In genomic region chr3:68967404-68967803, GRCm38 (mm10) we compare ENCODE assay signal across 17 mouse cellular contexts. TPM values are rescaled to one million over a fixed set of nuclear protein-coding genes. Genes with fewer than 3 reads are reported as not detected.
DNase-seq lines count a peak whose midpoint lies in the region; ATAC-seq and TF ChIP-seq lines count a peak whose summit lies in the region.
"Had no signal": no experiment of that assay in that cellular context is flagged by ENCODE, and none has a peak within 500 bp of the region (broad histone marks: within the 10 kb centered on the region; RNA-seq: fewer than 3 reads in every experiment).

No protein-coding gene starts in this region.

- peaks cover 5% of the 10 kb centered on the region for H3K36me3 ChIP-seq in intestine, embryonic 16.5 days (ENCODE audit: control insufficient read depth, insufficient read depth, low read length)
- peaks cover 10% of the 10 kb centered on the region; the same call in 1 of the 2 replicates for H3K36me3 ChIP-seq in intestine, postnatal 0 days (ENCODE audit: control insufficient read depth, insufficient read depth)

- no peaks in the 10 kb centered on the region for H3K9me3 ChIP-seq in intestine, embryonic 16.5 days (ENCODE audit: control insufficient read depth, low read length)
- H3K9me3 ChIP-seq in intestine, postnatal 0 days (ENCODE audit: control insufficient read depth) = 0 out of 2 replicates have a peak, but pooled peaks cover 3% of the 10 kb centered on the region
- H3K9me3 ChIP-seq: limb, embryonic 15.5 days; neural tube, embryonic 13.5 days had no signal

- no peak overlapping the region for H3K4me2 ChIP-seq in intestine, embryonic 16.5 days (ENCODE audit: low read depth, low read length)
- no peak overlapping the region for H3K4me2 ChIP-seq in intestine, postnatal 0 days (replicated peaks; ENCODE audit: low read depth)
- H3K4me2 ChIP-seq: heart, embryonic 11.5 days; hindbrain, embryonic 13.5 days; limb, embryonic 15.5 days; neural tube, embryonic 13.5 days had no signal

- H3K4me1 ChIP-seq in intestine, embryonic 16.5 days (ENCODE audit: control insufficient read depth, insufficient read depth, low read length) = no peaks in the 10 kb centered on the region
- H3K4me1 ChIP-seq in intestine, postnatal 0 days (replicated peaks; ENCODE audit: control insufficient read depth, insufficient read depth, low read length) = no peaks in the 10 kb centered on the region
- H3K4me1 ChIP-seq: hindbrain, embryonic 13.5 days; limb, embryonic 15.5 days; neural tube, embryonic 13.5 days had no signal

- peak; percentile 35 for DNase-seq in brain, adult 2 months (ENCODE audit: low read depth, low spot score)
- peak; percentile 72 for DNase-seq in thymus, postnatal 14 days
- no peak for DNase-seq in adrenal gland, postnatal 14 days
- no peak for DNase-seq in kidney, postnatal 10 days
- DNase-seq: cerebellum, adult 9-11 months; gastrocnemius, postnatal 25 days; kidney, adult 9 months had no signal

- ATAC-seq in intestine, embryonic 16.5 days = 0 out of 2 replicates have a peak, but pooled peaks have one; percentile 46
- ATAC-seq in intestine, postnatal 0 days = no peak
- peak; percentile 70 for ATAC-seq in megakaryocyte progenitor cell, adult 5-6 weeks (replicated peaks; ENCODE audit: poor library complexity)
- ATAC-seq in cerebellum, adult (ENCODE audit: insufficient number of reproducible peaks, low FRiP score, low TSS enrichment) = no peak

- no peaks in the 10 kb centered on the region for H3K27me3 ChIP-seq in intestine, embryonic 16.5 days (replicated peaks; ENCODE audit: control insufficient read depth, insufficient read depth, low read length)
- H3K27me3 ChIP-seq in intestine, postnatal 0 days (replicated peaks; ENCODE audit: control insufficient read depth, insufficient read depth, low read length) = no peaks in the 10 kb centered on the region
- H3K27me3 ChIP-seq: hindbrain, embryonic 13.5 days; limb, embryonic 15.5 days; neural tube, embryonic 13.5 days had no signal

- no peak overlapping the region for H3K27ac ChIP-seq in intestine, embryonic 16.5 days (ENCODE audit: low read length)
- H3K27ac ChIP-seq in intestine, postnatal 0 days (ENCODE audit: low read depth, low read length) = no peak overlapping the region
- H3K27ac ChIP-seq: hindbrain, embryonic 13.5 days; layer of hippocampus, adult 2 months; limb, embryonic 15.5 days; macrophage; neural tube, embryonic 13.5 days had no signal

- TF ChIP-seq CTCF in intestine, postnatal 0 days (IDR thresholded peaks at IDR 0.05; ENCODE audit: low read depth) = no peak

- H3K4me3 ChIP-seq in intestine, embryonic 16.5 days (ENCODE audit: low read length) = no peak overlapping the region
- H3K4me3 ChIP-seq in intestine, postnatal 0 days (ENCODE audit: low read depth, low read length) = no peak overlapping the region
- H3K4me3 ChIP-seq: hindbrain, embryonic 13.5 days; layer of hippocampus, adult 2 months; limb, embryonic 15.5 days; neural tube, embryonic 13.5 days had no signal

- 59% methylated on average over 6 of the region's 6 CpGs for WGBS in intestine, embryonic 16.5 days
- 41% methylated on average over 6 of the region's 6 CpGs for WGBS in intestine, postnatal 0 days

- no peak overlapping the region for H3K9ac ChIP-seq in intestine, embryonic 16.5 days (ENCODE audit: low read depth, low read length)
- no peak overlapping the region for H3K9ac ChIP-seq in intestine, postnatal 0 days (ENCODE audit: low read depth, low read length)
- H3K9ac ChIP-seq: hindbrain, embryonic 13.5 days; limb, embryonic 15.5 days; neural tube, embryonic 13.5 days had no signal

RNA-seq across cellular contexts. Expression of gene Ift80, which starts 37.0 kb away (rescaled TPM):
- 7.4 and 8.6 TPM in 2 replicates for polyA plus RNA-seq in intestine, embryonic 16.5 days (2015; fragmentation: Nextera tagmentation; extraction: Ambion mirVana)
- polyA plus RNA-seq in intestine, postnatal 0 days (2015; fragmentation: Nextera tagmentation; extraction: Ambion mirVana) = 1.8 and 1.9 TPM in 2 replicates
- total RNA-seq in megakaryocyte progenitor cell, adult 5-6 weeks (2015) = 12.8 and 21.5 TPM in 2 replicates
- total RNA-seq in megakaryocyte progenitor cell, adult 5-6 weeks (2017) = 19.1 and 25.2 TPM in 2 replicates
- 23.2 and 25.6 TPM in 2 replicates for total RNA-seq in adrenal gland, postnatal 14 days (2021)

RNA-seq across cellular contexts. Expression of gene Smc4, which starts 37.1 kb away (rescaled TPM):
- 104 and 121 TPM in 2 replicates for polyA plus RNA-seq in intestine, embryonic 16.5 days (2015; fragmentation: Nextera tagmentation; extraction: Ambion mirVana)
- 53.3 and 56.6 TPM in 2 replicates for polyA plus RNA-seq in intestine, postnatal 0 days (2015; fragmentation: Nextera tagmentation; extraction: Ambion mirVana)
- total RNA-seq in megakaryocyte progenitor cell, adult 5-6 weeks (2015) = 350 and 351 TPM in 2 replicates
- total RNA-seq in megakaryocyte progenitor cell, adult 5-6 weeks (2017) = 603 and 719 TPM in 2 replicates
- total RNA-seq in adrenal gland, postnatal 14 days (2021) = 46.1 and 52.4 TPM in 2 replicates

Comparison
In these comparisons a context has a peak if more than half of its experiments do, and no peak if none do; other contexts are left out.
1. ATAC-seq: peak in intestine, embryonic 16.5 days (single experiment) and megakaryocyte progenitor cell, adult 5-6 weeks (single experiment); none in intestine, postnatal 0 days (single experiment) and cerebellum, adult (single experiment).
2. DNase-seq: peak in brain, adult 2 months (single experiment) and thymus, postnatal 14 days (single experiment); none in adrenal gland, postnatal 14 days (single experiment) and kidney, postnatal 10 days (single experiment).